Mouse (Mus musculus) large intestine, adult 2 months (tissue): ENCODE data around the gene Olfr643. TPM values are rescaled to one million over a fixed set of nuclear protein-coding genes. Genes with fewer than 3 reads are reported as not detected.
"Not testable (repeated sequence)": the region's sequence is repeated elsewhere in the genome, so short reads cannot be mapped to it uniquely, and the experiment has no call there.

ENCODE experiments used
- DNase-seq: peaks from one replicate; pipeline ENCODE4 v3.0.0-alpha.2; 2012; ENCODE audit warnings: low read depth, low spot score
- WGBS: fragments of 180-500 bp; shearing (Covaris S2); methylation state at CpG from one replicate; pipeline ENCODE4 v1.1.7; 2018; 5-methylcytosine and 5-hydroxymethylcytosine counted together
- polyA plus RNA-seq: library from polyadenylated mRNA; depleted of rRNA; stranded (reverse); fragments of >200 nt; gene quantifications from 2 replicates; pipeline ENCODE4 v1.2.3, GENCODE M21; 2012; rRNA removed

The Olfr643 gene
- polyA plus RNA-seq, 1 experiment = not detected

- WGBS = 72% methylated on average over 6 of the region's 6 CpGs
Measured at GRCm38 (mm10) chr7:104025473-104025872, 111.7 kb downstream of the Olfr643 start, which contains the start of gene Olfr640. Olfr640 (minus strand) TSS chr7:104025573.

GRCm38 (mm10) chr7:104021651-104022050 lies 115.6 kb downstream of the Olfr643 start:
- DNase-seq = no peak
- WGBS = 87% methylated on average over 6 of the region's 6 CpGs

More at GRCm38 (mm10) chr7:104025473-104025872, 111.7 kb downstream of the Olfr643 start, which contains the start of gene Olfr640:
- no peak for DNase-seq

GRCm38 (mm10) chr7:104018953-104019352 lies 118.3 kb downstream of the Olfr643 start:
- DNase-seq = no peak
- 80% methylated on average over 1 of the region's 1 CpGs for WGBS

- no peak for DNase-seq
Measured at GRCm38 (mm10) chr7:104017203-104017602, 120.0 kb downstream of the Olfr643 start, which contains the start of gene Olfr639. Olfr639 (minus strand) TSS chr7:104017303.

GRCm38 (mm10) chr7:103999124-103999523 lies 138.1 kb downstream of the Olfr643 start:
- DNase-seq = no peak

GRCm38 (mm10) chr7:103998446-103998845 lies 138.8 kb downstream of the Olfr643 start, which contains the start of gene Olfr638:
Olfr638 (plus strand) TSS chr7:103998746.
- DNase-seq = no peak

- WGBS = 39% methylated on average over 1 of the region's 1 CpGs
- no peak for DNase-seq
Measured at GRCm38 (mm10) chr7:103971782-103972181, 165.4 kb downstream of the Olfr643 start.

GRCm38 (mm10) chr7:103970852-103971251 lies 166.4 kb downstream of the Olfr643 start, which contains the start of gene Olfr635:
Olfr635 (plus strand) TSS chr7:103971152.
- no peak for DNase-seq
- 68% methylated on average over 1 of the region's 1 CpGs for WGBS

- 93% methylated on average over 22 of the region's 22 CpGs for WGBS
- DNase-seq = not testable (repeated sequence)
Measured at GRCm38 (mm10) chr7:103966873-103967272, 170.3 kb downstream of the Olfr643 start.

Other genes starting within 250 kb of the Olfr643 start
- gene Olfr64, start 242.9 kb downstream of the Olfr643 start, polyA plus RNA-seq = not detected in 2 replicates
- gene Olfr65, start 233.9 kb downstream of the Olfr643 start, polyA plus RNA-seq = not detected in 2 replicates
- gene Olfr631, start 208.6 kb downstream of the Olfr643 start, polyA plus RNA-seq = not detected in 2 replicates
- gene Olfr632, start 203.1 kb downstream of the Olfr643 start, polyA plus RNA-seq = not detected in 2 replicates
- not detected in 2 replicates for gene Olfr633, start 193.0 kb downstream of the Olfr643 start, polyA plus RNA-seq
- not detected in 2 replicates for gene Olfr635, start 166.3 kb downstream of the Olfr643 start, polyA plus RNA-seq
- gene Olfr638, start 138.7 kb downstream of the Olfr643 start, polyA plus RNA-seq = not detected in 2 replicates
- gene Olfr639, start 120.1 kb downstream of the Olfr643 start, polyA plus RNA-seq = not detected in 2 replicates
- not detected in 2 replicates for gene Olfr640, start 111.8 kb downstream of the Olfr643 start, polyA plus RNA-seq
- gene Olfr641, start 102.0 kb downstream of the Olfr643 start, polyA plus RNA-seq = not detected in 2 replicates
- not detected in 2 replicates for gene Olfr642, start 84.7 kb downstream of the Olfr643 start, polyA plus RNA-seq
- not detected in 2 replicates for gene 4930516K23Rik, start 76.0 kb downstream of the Olfr643 start, polyA plus RNA-seq
- gene Olfr644, start 65.5 kb downstream of the Olfr643 start, polyA plus RNA-seq = not detected in 2 replicates
- gene Olfr645, start 51.9 kb downstream of the Olfr643 start, polyA plus RNA-seq = not detected in 2 replicates
- not detected in 2 replicates for gene Olfr646, start 32.5 kb downstream of the Olfr643 start, polyA plus RNA-seq
- not detected in 2 replicates for gene Ubqln5, start 7.6 kb downstream of the Olfr643 start, polyA plus RNA-seq
- gene Ubqln3, start 5.9 kb upstream of the Olfr643 start, polyA plus RNA-seq = not detected in 2 replicates
- not detected in 2 replicates for gene Ubqlnl, start 13.2 kb upstream of the Olfr643 start, polyA plus RNA-seq
- not detected in 2 replicates for gene Olfm5, start 27.4 kb upstream of the Olfr643 start, polyA plus RNA-seq
- 0.02 TPM in 1 of 2 replicates, not detected in the other for gene Olfr648, start 46.0 kb upstream of the Olfr643 start, polyA plus RNA-seq
- not detected in 2 replicates for gene Olfr649, start 58.6 kb upstream of the Olfr643 start, polyA plus RNA-seq
- gene Trim6, start 81.4 kb upstream of the Olfr643 start, polyA plus RNA-seq = 0.79 and 1.1 TPM in 2 replicates
- 3.8 and 5.5 TPM in 2 replicates for gene Trim34a, start 107.1 kb upstream of the Olfr643 start, polyA plus RNA-seq
- 0.40 and 0.81 TPM in 2 replicates for gene Trim5, start 150.7 kb upstream of the Olfr643 start, polyA plus RNA-seq
- gene Trim12a, start 178.1 kb upstream of the Olfr643 start, polyA plus RNA-seq = 5.3 and 8.3 TPM in 2 replicates
- 2.5 and 3.6 TPM in 2 replicates for gene Trim34b, start 192.1 kb upstream of the Olfr643 start, polyA plus RNA-seq
- gene Trim12c, start 216.0 kb upstream of the Olfr643 start, polyA plus RNA-seq = 4.2 and 5.8 TPM in 2 replicates
- gene Trim30b, start 232.5 kb upstream of the Olfr643 start, polyA plus RNA-seq = 0.12 and 0.17 TPM in 2 replicates